Mouse (Mus musculus): ENCODE measurements at regions not wholly inside any gene's neighbourhood (a gene's known extent, or its start where the extent isn't known, plus 50 kb on each side); places are given as distances from the start of the nearest gene placed in this dataset.

DNA sequence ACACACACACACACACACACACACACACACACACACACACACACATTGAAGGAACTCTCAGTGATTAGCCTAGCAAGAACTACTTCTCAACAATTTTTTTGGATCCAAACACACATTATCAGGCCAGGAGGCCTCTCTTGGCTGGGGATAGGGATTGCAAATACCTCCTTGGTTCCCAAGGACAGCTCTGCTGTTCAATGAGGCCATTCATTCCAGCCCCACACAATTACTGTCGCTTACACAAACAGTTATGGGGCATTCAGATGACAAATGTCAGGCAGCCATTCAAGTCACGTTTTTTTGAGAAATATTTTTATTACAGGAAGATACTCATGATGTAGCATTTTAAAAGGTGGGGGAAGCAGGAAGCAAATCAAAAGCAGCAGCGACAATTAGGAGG lies 540.1 kb downstream of the Dhx35 start:
- TF ChIP-seq CTCF (IDR thresholded peaks at IDR 0.05; ENCODE audit: extremely low read depth, insufficient read depth, insufficient read length, insufficient replicate concordance) (no peak), POLR2A (IDR thresholded peaks at IDR 0.05; ENCODE audit: low read depth, low read length) (no peak)
